Comparison of ENCODE assay signal across 10 mouse cellular contexts in genomic region chr10:52021736-52022394, GRCm38 (mm10). TPM values are rescaled to one million over a fixed set of nuclear protein-coding genes. Genes with fewer than 3 reads are reported as not detected.
DNase-seq lines count a peak whose midpoint lies in the region; ATAC-seq lines count a peak whose summit lies in the region.
"Had no signal": no experiment of that assay in that cellular context is flagged by ENCODE, and none has a peak within 500 bp of the region (broad histone marks: within the 10 kb centered on the region; RNA-seq: fewer than 3 reads in every experiment).

No protein-coding gene starts in this region.

- peak overlapping the region; percentile 96 for H3K4me2 ChIP-seq in lung, embryonic 15.5 days
- H3K4me2 ChIP-seq in forebrain, embryonic 12.5 days, result peak overlapping the region; percentile 93
- H3K4me2 ChIP-seq in limb, embryonic 15.5 days, result peak overlapping the region; percentile 94
- H3K4me2 ChIP-seq in stomach, embryonic 16.5 days (ENCODE audit: low read depth, low read length), result peak overlapping the region; percentile 62

- no peak for DNase-seq in lung, postnatal 36 days
- no peak for DNase-seq in adrenal gland, postnatal 36 days
- DNase-seq in left cerebral cortex, adult 11 months (ENCODE audit: low spot score), result no peak
- DNase-seq in gastrocnemius, postnatal 4 days (ENCODE audit: low spot score in 2 of 2), result no peak

- H3K36me3 ChIP-seq in lung, embryonic 15.5 days, result no peaks in the 10 kb centered on the region
- no peaks in the 10 kb centered on the region for H3K36me3 ChIP-seq in forebrain, embryonic 12.5 days (replicated peaks)
- no peaks in the 10 kb centered on the region for H3K36me3 ChIP-seq in limb, embryonic 15.5 days
- no peaks in the 10 kb centered on the region for H3K36me3 ChIP-seq in stomach, embryonic 16.5 days (ENCODE audit: control insufficient read depth, insufficient read depth, low read length)

- peaks cover 77% of the 10 kb centered on the region for H3K27me3 ChIP-seq in lung, embryonic 15.5 days
- peaks cover 83% of the 10 kb centered on the region for H3K27me3 ChIP-seq in forebrain, embryonic 12.5 days
- peaks cover 75% of the 10 kb centered on the region for H3K27me3 ChIP-seq in limb, embryonic 15.5 days
- H3K27me3 ChIP-seq in stomach, embryonic 16.5 days (ENCODE audit: control insufficient read depth, insufficient read depth, low read length), result peaks cover 57% of the 10 kb centered on the region

- 0% methylated on average over 14 of the region's 15 CpGs for WGBS in lung, embryonic 15.5 days
- WGBS in forebrain, embryonic 12.5 days, result under 1% methylated on average over 14 of the region's 15 CpGs
- 2% methylated on average over 14 of the region's 15 CpGs for WGBS in limb, embryonic 15.5 days
- WGBS in stomach, embryonic 16.5 days, result 1% methylated on average over 14 of the region's 15 CpGs

- H3K4me3 ChIP-seq in lung, embryonic 15.5 days, result peak overlapping the region; percentile 46
- peak overlapping the region; percentile 53 for H3K4me3 ChIP-seq in forebrain, embryonic 12.5 days (replicated peaks)
- peak overlapping the region; percentile 50 for H3K4me3 ChIP-seq in limb, embryonic 15.5 days
- H3K4me3 ChIP-seq in stomach, embryonic 16.5 days (replicated peaks; ENCODE audit: low read length), result peak overlapping the region; percentile 48

- no peaks in the 10 kb centered on the region for H3K9me3 ChIP-seq in lung, embryonic 15.5 days
- no peaks in the 10 kb centered on the region for H3K9me3 ChIP-seq in forebrain, embryonic 12.5 days
- H3K9me3 ChIP-seq in limb, embryonic 15.5 days, result no peaks in the 10 kb centered on the region
- no peaks in the 10 kb centered on the region for H3K9me3 ChIP-seq in stomach, embryonic 16.5 days (replicated peaks; ENCODE audit: control insufficient read depth, low read length)

- H3K27ac ChIP-seq in lung, embryonic 15.5 days, result no peak overlapping the region
- H3K27ac ChIP-seq in forebrain, embryonic 12.5 days, result no peak overlapping the region
- no peak overlapping the region for H3K27ac ChIP-seq in limb, embryonic 15.5 days
- no peak overlapping the region for H3K27ac ChIP-seq in stomach, embryonic 16.5 days (ENCODE audit: low read length)

- H3K4me1 ChIP-seq in lung, embryonic 15.5 days, result peaks cover 16% of the 10 kb centered on the region
- H3K4me1 ChIP-seq in forebrain, embryonic 12.5 days, result peaks cover 19% of the 10 kb centered on the region
- peaks cover 11% of the 10 kb centered on the region for H3K4me1 ChIP-seq in limb, embryonic 15.5 days
- H3K4me1 ChIP-seq in stomach, embryonic 16.5 days (ENCODE audit: control insufficient read depth, insufficient read depth, low read length), result peaks cover 7% of the 10 kb centered on the region

- H3K9ac ChIP-seq in lung, embryonic 15.5 days, result no peak overlapping the region
- H3K9ac ChIP-seq in forebrain, embryonic 12.5 days, result peak overlapping the region; percentile 50
- no peak overlapping the region for H3K9ac ChIP-seq in limb, embryonic 15.5 days
- H3K9ac ChIP-seq in stomach, embryonic 16.5 days (ENCODE audit: low read length), result no peak overlapping the region

- ATAC-seq in lung, embryonic 15.5 days (ENCODE audit: borderline replicate concordance, extremely low read depth, low FRiP score, low TSS enrichment), result peak; percentile 43; the same call in 1 of the 2 replicates
- ATAC-seq in forebrain, embryonic 12.5 days (ENCODE audit: low FRiP score), result peak; percentile 55
- ATAC-seq in limb, embryonic 15.5 days (ENCODE audit: insufficient number of reproducible peaks, low FRiP score, low TSS enrichment, low read depth), result 0 out of 2 replicates have a peak, but pooled peaks have one; percentile 30
- no peak; the same call in 1 of the 2 replicates for ATAC-seq in stomach, embryonic 16.5 days (ENCODE audit: insufficient read depth, low FRiP score)

RNA-seq across cellular contexts. Expression of gene Vgll2, which starts 0.4 kb away (rescaled TPM):
- 0.13 and 0.15 TPM in 2 replicates for polyA plus RNA-seq in lung, embryonic 15.5 days (2015; fragmentation: Nextera tagmentation; extraction: Ambion mirVana)
- 2.5 and 4.4 TPM in 2 replicates for polyA plus RNA-seq in forebrain, embryonic 12.5 days (2016; fragmentation: Nextera tagmentation; extraction: Ambion mirVana)
- polyA plus RNA-seq in limb, embryonic 15.5 days (2015; fragmentation: Nextera tagmentation; extraction: Ambion mirVana), result 24.2 and 46.2 TPM in 2 replicates
- polyA plus RNA-seq in stomach, embryonic 16.5 days (2015; fragmentation: Nextera tagmentation; extraction: Ambion mirVana), result 2.6 TPM in 1 of 2 replicates, not detected in the other
- total RNA-seq in adrenal gland, postnatal 36 days (2021), result not detected
- total RNA-seq in gastrocnemius, postnatal 4 days (2021), result 10 to 100 TPM; 76.5 to 87.5 TPM
- total RNA-seq: common myeloid progenitor, adult 5-6 weeks had no signal
- polyA plus RNA-seq: Patski had no signal
